Mouse (Mus musculus): ENCODE measurements around the gene Hnrnpr. TPM values are rescaled to one million over a fixed set of nuclear protein-coding genes. Genes with fewer than 3 reads are reported as not detected.

Hnrnpr gene
- polyA plus RNA-seq, 1 experiment: 76.2 TPM

GRCm38 (mm10) chr4:136312616-136313015 is 1.9 kb downstream of the Hnrnpr start:
- TF ChIP-seq CTCF (IDR thresholded peaks at IDR 0.05; ENCODE audit: control insufficient read depth, insufficient read depth, low read length) (no peak), POLR2A (IDR thresholded peaks at IDR 0.05; ENCODE audit: borderline replicate concordance, control insufficient read depth, low read depth, low read length) (no peak)
- WGBS: 12% methylated on average over 4 of the region's 4 CpGs
- Histone ChIP-seq H3K4me3 (replicated peaks; ENCODE audit: control insufficient read depth, low read depth, low read length) (peak overlapping the region; percentile 10), H3K27ac (ENCODE audit: control insufficient read depth, insufficient read depth, low read depth, low read length, poor library complexity) (no peak overlapping the region), H3K4me1 (ENCODE audit: control insufficient read depth, insufficient read depth, low read length) (no peaks in the 10 kb centered on the region; the same call in 1 of the 2 replicates)

DNA sequence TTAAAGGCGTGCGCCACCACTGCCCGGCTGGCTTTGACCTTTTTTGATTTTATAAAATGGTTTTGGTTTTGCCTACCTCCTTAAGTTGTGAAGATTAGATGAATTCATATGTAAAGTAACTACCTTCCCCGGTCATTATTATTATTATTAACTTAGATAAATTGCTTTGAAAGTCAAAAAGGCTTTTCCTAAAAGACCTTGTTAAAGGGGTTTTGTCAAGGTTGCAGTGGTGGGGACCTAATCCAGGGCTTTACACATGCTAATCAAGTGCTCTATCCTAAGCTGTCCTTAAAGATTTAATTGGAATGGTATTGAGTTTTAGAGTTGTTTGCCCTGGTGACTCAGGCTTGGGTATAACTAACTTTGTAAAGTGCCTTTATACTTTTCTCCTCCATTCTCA is 6.9 kb downstream of the Hnrnpr start:
- Histone ChIP-seq H3K4me3 (replicated peaks; ENCODE audit: control insufficient read depth, low read depth, low read length) (no peak overlapping the region), H3K4me1 (ENCODE audit: control insufficient read depth, insufficient read depth, low read length) (no peaks in the 10 kb centered on the region; the same call in 1 of the 2 replicates), H3K27ac (ENCODE audit: control insufficient read depth, insufficient read depth, low read depth, low read length, poor library complexity) (no peak overlapping the region)
- TF ChIP-seq CTCF (IDR thresholded peaks at IDR 0.05; ENCODE audit: control insufficient read depth, insufficient read depth, low read length): no peak
- no peak for TF ChIP-seq POLR2A (IDR thresholded peaks at IDR 0.05; ENCODE audit: borderline replicate concordance, control insufficient read depth, low read depth, low read length)
- WGBS: 93% methylated on average over 4 of the region's 4 CpGs

DNA sequence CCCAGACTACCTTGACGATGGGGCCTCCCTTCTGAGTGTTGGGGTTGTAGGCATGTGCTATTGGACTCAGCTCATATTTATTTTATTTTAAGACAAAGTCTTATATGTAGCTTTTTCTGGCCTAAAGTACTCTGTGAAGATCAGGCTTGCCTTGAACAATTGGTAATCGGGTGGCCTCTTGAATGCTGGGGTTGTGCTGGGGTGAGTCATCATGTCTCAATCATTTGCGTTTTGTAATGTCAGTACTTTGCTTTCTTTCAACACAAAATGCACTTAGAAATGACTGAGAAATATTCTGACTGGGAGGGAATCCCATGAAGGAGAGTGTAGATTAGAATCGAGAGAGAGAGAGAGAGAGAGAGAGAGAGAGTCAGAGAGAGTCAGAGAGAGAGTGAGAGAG is 9.3 kb downstream of the Hnrnpr start:
- no peaks in the 10 kb centered on the region for H3K4me1 ChIP-seq (ENCODE audit: control insufficient read depth, insufficient read depth, low read length)
- H3K27ac ChIP-seq (ENCODE audit: control insufficient read depth, insufficient read depth, low read depth, low read length, poor library complexity): no peak overlapping the region

GRCm38 (mm10) chr4:136324226-136324625 is 13.5 kb downstream of the Hnrnpr start:
- Histone ChIP-seq H3K4me3 (replicated peaks; ENCODE audit: control insufficient read depth, low read depth, low read length) (no peak overlapping the region), H3K4me1 (ENCODE audit: control insufficient read depth, insufficient read depth, low read length) (no peaks in the 10 kb centered on the region), H3K27ac (ENCODE audit: control insufficient read depth, insufficient read depth, low read depth, low read length, poor library complexity) (no peak overlapping the region)
- TF ChIP-seq POLR2A (IDR thresholded peaks at IDR 0.05; ENCODE audit: borderline replicate concordance, control insufficient read depth, low read depth, low read length) (no peak), CTCF (IDR thresholded peaks at IDR 0.05; ENCODE audit: control insufficient read depth, insufficient read depth, low read length) (no peak)
- 87% methylated on average over 2 of the region's 2 CpGs for WGBS

More for the DNA sequence above, 9.3 kb downstream of the Hnrnpr start:
- 65% methylated on average over 4 of the region's 4 CpGs for WGBS
- no peak for TF ChIP-seq POLR2A (IDR thresholded peaks at IDR 0.05; ENCODE audit: borderline replicate concordance, control insufficient read depth, low read depth, low read length)
- no peak overlapping the region for H3K4me3 ChIP-seq (replicated peaks; ENCODE audit: control insufficient read depth, low read depth, low read length)

DNA sequence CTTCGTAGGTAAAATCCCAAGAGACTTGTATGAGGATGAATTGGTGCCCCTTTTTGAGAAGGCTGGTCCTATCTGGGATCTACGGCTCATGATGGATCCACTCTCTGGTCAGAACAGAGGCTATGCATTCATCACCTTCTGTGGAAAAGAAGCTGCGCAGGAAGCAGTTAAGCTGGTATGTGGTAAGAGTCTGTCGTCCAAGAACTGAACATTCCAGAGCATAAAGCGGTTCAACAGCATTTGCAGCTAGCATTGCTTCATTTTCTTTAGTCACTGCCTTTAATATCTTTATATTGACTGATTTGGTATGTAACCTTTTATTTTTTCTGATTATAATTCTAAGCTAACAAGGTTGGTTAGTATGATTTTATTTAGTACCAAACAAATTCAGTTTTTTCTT is 16.5 kb downstream of the Hnrnpr start:
- 85% methylated on average over 5 of the region's 5 CpGs for WGBS
- Histone ChIP-seq H3K4me1 (ENCODE audit: control insufficient read depth, insufficient read depth, low read length) (no peaks in the 10 kb centered on the region), H3K4me3 (replicated peaks; ENCODE audit: control insufficient read depth, low read depth, low read length) (no peak overlapping the region), H3K27ac (ENCODE audit: control insufficient read depth, insufficient read depth, low read depth, low read length, poor library complexity) (no peak overlapping the region)
- no peak for TF ChIP-seq CTCF (IDR thresholded peaks at IDR 0.05; ENCODE audit: control insufficient read depth, insufficient read depth, low read length)
- no peak for TF ChIP-seq POLR2A (IDR thresholded peaks at IDR 0.05; ENCODE audit: borderline replicate concordance, control insufficient read depth, low read depth, low read length)

- H3K4me3 ChIP-seq (replicated peaks; ENCODE audit: control insufficient read depth, low read depth, low read length): no peak overlapping the region
- TF ChIP-seq CTCF (IDR thresholded peaks at IDR 0.05; ENCODE audit: control insufficient read depth, insufficient read depth, low read length) (no peak), POLR2A (IDR thresholded peaks at IDR 0.05; ENCODE audit: borderline replicate concordance, control insufficient read depth, low read depth, low read length) (no peak)
- H3K4me1 ChIP-seq (ENCODE audit: control insufficient read depth, insufficient read depth, low read length): no peaks in the 10 kb centered on the region
- no peak overlapping the region for H3K27ac ChIP-seq (ENCODE audit: control insufficient read depth, insufficient read depth, low read depth, low read length, poor library complexity)
These were observed 17.4 kb downstream of the Hnrnpr start for GRCm38 (mm10) chr4:136328115-136328514.

- H3K27ac ChIP-seq (ENCODE audit: control insufficient read depth, insufficient read depth, low read depth, low read length, poor library complexity): no peak overlapping the region
- 96% methylated on average over 3 of the region's 3 CpGs for WGBS
- H3K4me3 ChIP-seq (replicated peaks; ENCODE audit: control insufficient read depth, low read depth, low read length): no peak overlapping the region
- no peak for TF ChIP-seq CTCF (IDR thresholded peaks at IDR 0.05; ENCODE audit: control insufficient read depth, insufficient read depth, low read length)
- TF ChIP-seq POLR2A (IDR thresholded peaks at IDR 0.05; ENCODE audit: borderline replicate concordance, control insufficient read depth, low read depth, low read length): no peak
- no peaks in the 10 kb centered on the region for H3K4me1 ChIP-seq (ENCODE audit: control insufficient read depth, insufficient read depth, low read length)
These were observed 21.0 kb downstream of the Hnrnpr start for GRCm38 (mm10) chr4:136331709-136332108.

- 91% methylated on average over 3 of the region's 3 CpGs for WGBS
- H3K4me1 ChIP-seq (ENCODE audit: control insufficient read depth, insufficient read depth, low read length): no peaks in the 10 kb centered on the region
- no peak overlapping the region for H3K27ac ChIP-seq (ENCODE audit: control insufficient read depth, insufficient read depth, low read depth, low read length, poor library complexity)
- H3K4me3 ChIP-seq (replicated peaks; ENCODE audit: control insufficient read depth, low read depth, low read length): no peak overlapping the region
- TF ChIP-seq CTCF (IDR thresholded peaks at IDR 0.05; ENCODE audit: control insufficient read depth, insufficient read depth, low read length) (no peak), POLR2A (IDR thresholded peaks at IDR 0.05; ENCODE audit: borderline replicate concordance, control insufficient read depth, low read depth, low read length) (no peak)
These were observed 22.4 kb downstream of the Hnrnpr start for GRCm38 (mm10) chr4:136333191-136333590.

DNA sequence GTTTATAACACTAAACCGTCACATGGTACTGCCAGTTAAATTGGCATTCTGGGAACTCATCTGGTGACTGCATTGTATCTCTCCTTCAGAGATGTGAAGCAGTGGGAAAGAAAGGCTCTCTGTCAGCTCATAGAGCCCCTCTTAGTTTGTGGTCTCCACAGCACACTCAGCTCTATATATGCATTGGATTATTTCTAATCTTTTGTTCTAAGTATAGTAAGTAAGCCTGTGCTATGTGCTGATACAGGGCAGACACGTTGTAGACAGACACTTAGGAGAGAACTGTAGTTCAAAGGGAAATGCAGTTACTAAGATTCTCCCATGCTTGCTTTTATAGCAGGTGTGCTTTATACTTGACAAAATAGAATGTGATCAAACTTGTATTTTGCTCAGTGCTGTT is 24.3 kb downstream of the Hnrnpr start:
- H3K27ac ChIP-seq (ENCODE audit: control insufficient read depth, insufficient read depth, low read depth, low read length, poor library complexity): no peak overlapping the region
- H3K4me3 ChIP-seq (replicated peaks; ENCODE audit: control insufficient read depth, low read depth, low read length): no peak overlapping the region
- no peaks in the 10 kb centered on the region for H3K4me1 ChIP-seq (ENCODE audit: control insufficient read depth, insufficient read depth, low read length)
- TF ChIP-seq POLR2A (IDR thresholded peaks at IDR 0.05; ENCODE audit: borderline replicate concordance, control insufficient read depth, low read depth, low read length) (no peak), CTCF (IDR thresholded peaks at IDR 0.05; ENCODE audit: control insufficient read depth, insufficient read depth, low read length) (no peak)
- WGBS: 72% methylated on average over 2 of the region's 2 CpGs

Data from bone marrow, adult 2 months (tissue).